Mouse (Mus musculus) MEL (cell line): ENCODE measurements around the gene Mrpl45. TPM values are rescaled to one million over a fixed set of nuclear protein-coding genes. Genes with fewer than 3 reads are reported as not detected.
A peak's percentile ranks its signal among the peaks of the same experiment; 100 is the strongest.
"Not testable (repeated sequence)": the region's sequence is repeated elsewhere in the genome, so short reads cannot be mapped to it uniquely, and the experiment has no call there.

Experiments
- DNase-seq: peaks from one replicate; pipeline ENCODE4 v3.0.0; 2011; ENCODE audit warnings: low read depth, low spot score
- H3K27ac ChIP-seq: 2 replicates; pipeline ENCODE4 v1.5.1; 2012; ENCODE audit warnings: low read depth, mild to moderate bottlenecking, control low read depth, low read length, moderate library complexity; ENCODE audit not compliant: control insufficient read depth
- H3K27me3 ChIP-seq, 2 experiments: fragments of 150-350 bp in 1 of 2; sonication (generic) in 1 of 2; 2 replicates each; pipeline ENCODE4 v1.6.1; 2012; ENCODE audit warnings: low read length in 2 of 2, mild to moderate bottlenecking in 2 of 2, improper control_type of control experiment in 1 of 2, moderate library complexity in 1 of 2; ENCODE audit not compliant: insufficient read depth in 2 of 2, control insufficient read depth in 1 of 2
- H3K36me3 ChIP-seq, 2 experiments: 2 replicates each; pipeline ENCODE4 v1.6.1; 2012 to 2014; ENCODE audit warnings: low read length in 2 of 2, improper control_type of control experiment in 1 of 2, inconsistent platforms in 1 of 2, mild to moderate bottlenecking in 1 of 2; ENCODE audit not compliant: insufficient read depth in 2 of 2, control insufficient read depth in 1 of 2
- H3K4me1 ChIP-seq, 2 experiments: fragments of 150-350 bp in 1 of 2; sonication (generic) in 1 of 2; 2 replicates each; pipeline ENCODE4 v1.6.1; 2012; ENCODE audit warnings: low read length in 2 of 2, improper control_type of control experiment in 1 of 2, mild to moderate bottlenecking in 1 of 2; ENCODE audit not compliant: insufficient read depth in 2 of 2, control insufficient read depth in 1 of 2
- H3K4me3 ChIP-seq, 2 experiments: fragments of 150-350 bp in 1 of 2; sonication (generic) in 1 of 2; 2 replicates each; pipeline ENCODE4 v1.5.1; 2012; ENCODE audit warnings: low read depth in 2 of 2, low read length in 2 of 2, mild to moderate bottlenecking in 2 of 2, moderate library complexity in 2 of 2, control low read depth in 1 of 2, improper control_type of control experiment in 1 of 2; ENCODE audit not compliant: control insufficient read depth in 1 of 2, insufficient read depth in 1 of 2
- H3K79me2 ChIP-seq: 2 replicates; pipeline ENCODE4 v1.6.1; 2012; ENCODE audit warnings: mild to moderate bottlenecking, low read length, moderate library complexity; ENCODE audit not compliant: control insufficient read depth, poor library complexity, insufficient read depth
- H3K9ac ChIP-seq: 2 replicates; pipeline ENCODE4 v1.6.1; 2012; ENCODE audit warnings: low read depth, mild to moderate bottlenecking, control low read depth, low read length, moderate library complexity; ENCODE audit not compliant: control insufficient read depth, poor library complexity, severe bottlenecking
- H3K9me3 ChIP-seq: fragments of 150-350 bp; sonication (generic); replicated peaks from 2 replicates; pipeline ENCODE4 v1.6.1; 2012; ENCODE audit warnings: mild to moderate bottlenecking, low read length, improper control_type of control experiment, moderate library complexity; ENCODE audit not compliant: insufficient read depth
- BHLHE40 ChIP-seq: IDR thresholded peaks from 2 replicates; pipeline ENCODE4 v1.6.1; 2012; ENCODE audit warnings: low read depth, mild to moderate bottlenecking, inconsistent platforms, low read length, improper control_type of control experiment, borderline replicate concordance
- CHD1 ChIP-seq: IDR thresholded peaks from 2 replicates; pipeline ENCODE4 v1.6.1; 2012; ENCODE audit warnings: low read depth, mild to moderate bottlenecking, inconsistent platforms, low read length, improper control_type of control experiment
- E2F4 ChIP-seq: IDR thresholded peaks from 2 replicates; pipeline ENCODE4 v1.6.1; 2011; ENCODE audit warnings: low read depth, low read length, improper control_type of control experiment, borderline replicate concordance
- EP300 ChIP-seq, 2 experiments: IDR thresholded peaks; 2 replicates each; pipeline ENCODE4 v1.6.1; 2011; ENCODE audit warnings: improper control_type of control experiment in 2 of 2, low read length in 2 of 2, low read depth in 1 of 2, mild to moderate bottlenecking in 1 of 2
- ETS1 ChIP-seq: IDR thresholded peaks from 2 replicates; pipeline ENCODE4 v1.6.1; 2012; ENCODE audit warnings: low read depth, mild to moderate bottlenecking, inconsistent platforms, low read length, improper control_type of control experiment, moderate library complexity
- GABPA ChIP-seq: IDR thresholded peaks from 2 replicates; pipeline ENCODE4 v1.6.1; 2012; ENCODE audit warnings: low read depth, mild to moderate bottlenecking, inconsistent platforms, low read length, improper control_type of control experiment, moderate library complexity
- GATA1 ChIP-seq: IDR thresholded peaks from 2 replicates; pipeline ENCODE4 v1.6.1; 2011; ENCODE audit warnings: low read depth, low read length, improper control_type of control experiment
- HCFC1 ChIP-seq: IDR thresholded peaks from 2 replicates; pipeline ENCODE4 v1.6.1; 2012; ENCODE audit warnings: low read depth, mild to moderate bottlenecking, inconsistent platforms, low read length, improper control_type of control experiment, moderate library complexity
- KAT2A ChIP-seq: conservative IDR thresholded peaks from 2 replicates; pipeline ENCODE4 v1.6.1; 2012; ENCODE audit warnings: low read depth, low read length, improper control_type of control experiment, inconsistent platforms
- MAX ChIP-seq: IDR thresholded peaks from 2 replicates; pipeline ENCODE4 v1.6.1; 2011; ENCODE audit warnings: low read length, improper control_type of control experiment
- MEF2A ChIP-seq: IDR thresholded peaks from 2 replicates; pipeline ENCODE4 v1.6.1; 2014; ENCODE audit warnings: low read depth, mild to moderate bottlenecking, inconsistent platforms, low read length, improper control_type of control experiment; ENCODE audit not compliant: poor library complexity, insufficient replicate concordance, severe bottlenecking; ENCODE audit errors: extremely low read depth
- MXI1 ChIP-seq: IDR thresholded peaks from 2 replicates; pipeline ENCODE4 v1.6.1; 2011; ENCODE audit warnings: mild to moderate bottlenecking, low read depth, low read length, improper control_type of control experiment
- MYC ChIP-seq: IDR thresholded peaks from 2 replicates; pipeline ENCODE4 v1.6.1; 2011; ENCODE audit warnings: low read depth, mild to moderate bottlenecking, low read length, improper control_type of control experiment, moderate library complexity
- NELFE ChIP-seq: IDR thresholded peaks from 2 replicates; pipeline ENCODE4 v1.6.1; 2011; ENCODE audit warnings: low read depth, low read length, improper control_type of control experiment
- POLR2A ChIP-seq, 2 experiments: IDR thresholded peaks; 2 replicates each; pipeline ENCODE4 v1.6.1; 2011 to 2012; ENCODE audit warnings: low read length in 2 of 2, mild to moderate bottlenecking in 2 of 2, control low read depth in 1 of 2, improper control_type of control experiment in 1 of 2, low read depth in 1 of 2, moderate library complexity in 1 of 2; ENCODE audit not compliant: control insufficient read depth in 1 of 2, insufficient read depth in 1 of 2, poor library complexity in 1 of 2
- POLR2AphosphoS5 ChIP-seq: IDR thresholded peaks from 2 replicates; pipeline ENCODE4 v1.6.1; 2012; ENCODE audit warnings: low read depth, borderline replicate concordance, mild to moderate bottlenecking, inconsistent platforms, low read length, moderate library complexity, mixed read lengths
- RAD21 ChIP-seq: IDR thresholded peaks from 2 replicates; pipeline ENCODE4 v1.6.1; 2011; ENCODE audit warnings: mild to moderate bottlenecking, low read depth, low read length, improper control_type of control experiment
- SIN3A ChIP-seq: IDR thresholded peaks from 2 replicates; pipeline ENCODE4 v1.6.1; 2012; ENCODE audit warnings: low read length, improper control_type of control experiment, inconsistent platforms
- SMC3 ChIP-seq: IDR thresholded peaks from 2 replicates; pipeline ENCODE4 v1.6.1; 2011; ENCODE audit warnings: low read depth, low read length, improper control_type of control experiment
- TAL1 ChIP-seq: IDR thresholded peaks from 2 replicates; pipeline ENCODE4 v1.6.1; 2012; ENCODE audit warnings: mild to moderate bottlenecking, inconsistent platforms, low read length, moderate library complexity, mixed read lengths
- TCF12 ChIP-seq: IDR thresholded peaks from 2 replicates; pipeline ENCODE4 v1.6.1; 2014; ENCODE audit warnings: low read depth, mild to moderate bottlenecking, inconsistent platforms, low read length, improper control_type of control experiment, moderate library complexity
- USF2 ChIP-seq, 2 experiments: IDR thresholded peaks; 2 replicates each; pipeline ENCODE4 v1.6.1; 2011 to 2012; ENCODE audit warnings: improper control_type of control experiment in 2 of 2, low read length in 2 of 2, borderline replicate concordance in 1 of 2, inconsistent platforms in 1 of 2, low read depth in 1 of 2, mild to moderate bottlenecking in 1 of 2; ENCODE audit not compliant: insufficient read depth in 1 of 2
- ZMIZ1 ChIP-seq: IDR thresholded peaks from 2 replicates; pipeline ENCODE4 v1.6.1; 2012; ENCODE audit warnings: low read depth, mild to moderate bottlenecking, inconsistent platforms, low read length, improper control_type of control experiment, moderate library complexity
- ZNF384 ChIP-seq: IDR thresholded peaks from 2 replicates; pipeline ENCODE4 v1.6.1; 2012; ENCODE audit warnings: low read depth, mild to moderate bottlenecking, inconsistent platforms, low read length, improper control_type of control experiment
- polyA plus RNA-seq, 2 experiments: library from polyadenylated mRNA; stranded (reverse) in 1 of 2; unstranded in 1 of 2; fragments of >175 nt in 1 of 2; fragments of >200 nt in 1 of 2; gene quantifications; 2 replicates each; pipeline versions ENCODE4 v1.2.1 to v1.2.4; 2012; ENCODE audit warnings: low replicate concordance in 2 of 2, low read depth in 1 of 2; ENCODE audit not compliant: insufficient read length in 2 of 2, insufficient read depth in 1 of 2, missing spikeins in 1 of 2
- total RNA-seq: library from RNA; depleted of rRNA; stranded (reverse); fragments of 300-350 nt; gene quantifications from 2 replicates; pipeline ENCODE4 v1.2.3, GENCODE M21; 2012

Mrpl45 gene
- total and polyA plus RNA-seq, 3 experiments, result 65.0 to 72.7 TPM; not detected in 1

GRCm38 (mm10) chr11:97310895-97311631 lies 4.5 kb upstream of the Mrpl45 start:
- Histone ChIP-seq H3K4me3 (no peak overlapping the region), H3K9me3 (no peaks in the 10 kb centered on the region), H3K9ac (no peak overlapping the region), H3K27ac (no peak overlapping the region), H3K27me3 (no peaks in the 10 kb centered on the region), H3K36me3 (peaks cover 0 to 16% of the 10 kb centered on the region in 2 experiments; a peak in 2 of 4 replicates), H3K4me1 (peaks cover 3 to 16% of the 10 kb centered on the region in 2 experiments; a peak in 3 of 4 replicates), H3K79me2 (peaks cover 2% of the 10 kb centered on the region; the same call in 1 of the 2 replicates)
- TF ChIP-seq E2F4 (no peak), NELFE (no peak), TAL1 (no peak), MXI1 (no peak), SIN3A (no peak), GABPA (no peak), BHLHE40 (no peak)
- DNase-seq, result peak; percentile 35

GRCm38 (mm10) chr11:97312871-97313270 lies 2.6 kb upstream of the Mrpl45 start:
- peak; percentile 57; the same call in 1 of the 2 replicates for TF ChIP-seq ZNF384
- DNase-seq, H3K9ac ChIP-seq, H3K27me3 ChIP-seq, H3K4me3 ChIP-seq, H3K27ac ChIP-seq, H3K79me2 ChIP-seq, H3K9me3 ChIP-seq: not testable (repeated sequence)
- Histone ChIP-seq H3K4me1 (peaks cover 3 to 21% of the 10 kb centered on the region in 2 experiments; a peak in 3 of 4 replicates), H3K36me3 (peaks cover 0 to 25% of the 10 kb centered on the region in 2 experiments; a peak in 3 of 4 replicates)

DNA sequence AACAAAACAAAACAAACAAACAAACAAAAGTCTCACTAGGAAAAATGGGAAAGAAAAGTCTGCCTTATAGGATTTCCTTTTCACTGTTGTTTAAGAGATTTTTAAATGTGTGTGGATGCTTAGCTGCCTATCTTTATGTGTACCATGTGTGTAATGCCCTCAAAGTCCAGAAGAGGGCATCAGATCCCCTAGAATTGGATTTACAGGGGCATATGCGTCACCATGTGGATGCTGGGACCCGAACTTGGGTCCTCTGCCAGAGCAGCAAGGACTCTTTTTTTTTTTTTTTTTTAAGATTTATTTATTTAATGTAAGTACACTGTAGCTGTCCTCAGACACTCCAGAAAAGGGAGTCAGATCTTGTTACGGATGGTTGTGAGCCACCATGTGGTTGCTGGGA lies 1.4 kb upstream of the Mrpl45 start:
- Histone ChIP-seq H3K27ac (no peak overlapping the region), H3K9ac (no peak overlapping the region), H3K36me3 (peaks cover 1 to 21% of the 10 kb centered on the region in 2 experiments; a peak in 3 of 4 replicates), H3K9me3 (no peaks in the 10 kb centered on the region), H3K4me3 (no peak overlapping the region), H3K79me2 (peaks cover 5% of the 10 kb centered on the region), H3K27me3 (no peaks in the 10 kb centered on the region), H3K4me1 (peaks cover 0 to 21% of the 10 kb centered on the region in 2 experiments; a peak in 3 of 4 replicates)
- peak; percentile 83 for DNase-seq
- TF ChIP-seq SMC3, result peak; percentile 44
- no peak for TF ChIP-seq GATA1
- no peak for TF ChIP-seq ETS1
- TF ChIP-seq POLR2AphosphoS5, result no peak
- no peak for TF ChIP-seq USF2 (IDR thresholded peaks at IDR 0.05; ENCODE audit: borderline replicate concordance in 1 of 2, insufficient read depth in 1 of 2, low read depth in 1 of 2, low read length in 2 of 2)
- no peak for TF ChIP-seq MEF2A
- no peak for TF ChIP-seq MAX
- TF ChIP-seq POLR2A (IDR thresholded peaks at IDR 0.05; ENCODE audit: control insufficient read depth in 1 of 2, insufficient read depth in 1 of 2, low read depth in 1 of 2, low read length in 2 of 2, poor library complexity in 1 of 2), result no peak
- no peak for TF ChIP-seq EP300 (IDR thresholded peaks at IDR 0.05; ENCODE audit: low read depth in 1 of 2, low read length in 2 of 2)
- no peak for TF ChIP-seq NELFE
- TF ChIP-seq MXI1, result no peak
- TF ChIP-seq KAT2A, result no peak
- peak; percentile 56; the same call in 1 of the 2 replicates for TF ChIP-seq MYC
- TF ChIP-seq CHD1, result no peak
- TF ChIP-seq TCF12, result no peak
- TF ChIP-seq ZMIZ1, result no peak
- TF ChIP-seq TAL1, result no peak
- peak; percentile 39 for TF ChIP-seq RAD21
- no peak for TF ChIP-seq SIN3A
- no peak for TF ChIP-seq HCFC1
